ENCODE assay signal across 28 mouse cellular contexts in genomic region chr3:153845500-153845899, GRCm38 (mm10). TPM values are rescaled to one million over a fixed set of nuclear protein-coding genes. Genes with fewer than 3 reads are reported as not detected.
A peak's percentile ranks its signal among the peaks of the same experiment; 100 is the strongest.
DNase-seq lines count a peak whose midpoint lies in the region; ATAC-seq and TF ChIP-seq lines count a peak whose summit lies in the region.
"Had no signal": no experiment of that assay in that cellular context is flagged by ENCODE, and none has a peak within 500 bp of the region (broad histone marks: within the 10 kb centered on the region; RNA-seq: fewer than 3 reads in every experiment).

No protein-coding gene starts in this region.

- no peak for TF ChIP-seq EP300 in liver, postnatal 0 days (IDR thresholded peaks at IDR 0.05; ENCODE audit: low read depth)

- no peak overlapping the region for H3K4me2 ChIP-seq in liver, embryonic 13.5 days
- H3K4me2 ChIP-seq in liver, postnatal 0 days (ENCODE audit: low read depth, low read length), result no peak overlapping the region
- H3K4me2 ChIP-seq in forebrain, embryonic 15.5 days (replicated peaks), result no peak overlapping the region
- H3K4me2 ChIP-seq: embryonic facial prominence, embryonic 13.5 days; embryonic facial prominence, embryonic 15.5 days; forebrain, embryonic 12.5 days had no signal

- no peak for TF ChIP-seq CTCF in liver, postnatal 0 days (IDR thresholded peaks at IDR 0.05; ENCODE audit: low read depth)
- TF ChIP-seq CTCF in testis, adult 2 months (IDR thresholded peaks at IDR 0.05; ENCODE audit: control insufficient read depth, insufficient read depth, insufficient replicate concordance, low read depth, low read length), result no peak

- no peaks in the 10 kb centered on the region for H3K27me3 ChIP-seq in liver, embryonic 13.5 days
- no peaks in the 10 kb centered on the region for H3K27me3 ChIP-seq in liver, postnatal 0 days (ENCODE audit: insufficient read depth, low read length)
- no peaks in the 10 kb centered on the region for H3K27me3 ChIP-seq in testis, adult 2 months (ENCODE audit: control insufficient read depth, insufficient read depth, low read length)
- peaks cover 17% of the 10 kb centered on the region for H3K27me3 ChIP-seq in embryonic facial prominence, embryonic 10.5 days (replicated peaks; ENCODE audit: low read depth, poor library complexity, severe bottlenecking)
- H3K27me3 ChIP-seq in forebrain, embryonic 15.5 days, result no peaks in the 10 kb centered on the region
- H3K27me3 ChIP-seq: CH12.LX; embryonic facial prominence, embryonic 13.5 days; embryonic facial prominence, embryonic 15.5 days; Patski had no signal

- ATAC-seq in liver, embryonic 13.5 days (ENCODE audit: low read depth), result peak; percentile 29; the same call in 1 of the 2 replicates
- ATAC-seq in liver, postnatal 0 days, result no peak
- no peak for ATAC-seq in forebrain, embryonic 15.5 days (replicated peaks)
- ATAC-seq: activated CD4-positive, CD25-positive, alpha-beta regulatory T cell, adult 4 months; CD4-positive, CD25-positive, alpha-beta regulatory T cell, adult 4 months; forebrain, embryonic 14.5 days; forebrain, postnatal 0 days; Patski had no signal

- WGBS in liver, embryonic 13.5 days (ENCODE audit: insufficient replicate concordance), result 30% methylated on average over 2 of the region's 2 CpGs
- 49% methylated on average over 2 of the region's 2 CpGs for WGBS in liver, postnatal 0 days (ENCODE audit: insufficient replicate concordance)
- 88% methylated on average over 2 of the region's 2 CpGs for WGBS in embryonic facial prominence, embryonic 10.5 days
- WGBS in forebrain, embryonic 15.5 days, result 87% methylated on average over 2 of the region's 2 CpGs

- peaks cover 67% of the 10 kb centered on the region for H3K4me1 ChIP-seq in liver, embryonic 13.5 days (replicated peaks)
- H3K4me1 ChIP-seq in liver, postnatal 0 days (ENCODE audit: insufficient read depth), result peaks cover 8% of the 10 kb centered on the region
- no peaks in the 10 kb centered on the region; the same call in 1 of the 2 replicates for H3K4me1 ChIP-seq in testis, adult 2 months (ENCODE audit: control insufficient read depth, insufficient read depth, low read length)
- peaks cover 7% of the 10 kb centered on the region for H3K4me1 ChIP-seq in embryonic facial prominence, embryonic 10.5 days
- no peaks in the 10 kb centered on the region for H3K4me1 ChIP-seq in forebrain, embryonic 15.5 days

- H3K9me3 ChIP-seq in liver, embryonic 13.5 days (replicated peaks), result no peaks in the 10 kb centered on the region
- H3K9me3 ChIP-seq in liver, postnatal 0 days (ENCODE audit: low read length), result no peaks in the 10 kb centered on the region
- H3K9me3 ChIP-seq in embryonic facial prominence, embryonic 10.5 days, result no peaks in the 10 kb centered on the region
- no peaks in the 10 kb centered on the region for H3K9me3 ChIP-seq in forebrain, embryonic 15.5 days
- H3K9me3 ChIP-seq: embryonic facial prominence, embryonic 13.5 days; embryonic facial prominence, embryonic 15.5 days; forebrain, embryonic 10.5 days; forebrain, embryonic 12.5 days; G1E had no signal

- no peaks in the 10 kb centered on the region for H3K36me3 ChIP-seq in liver, embryonic 13.5 days
- H3K36me3 ChIP-seq in liver, postnatal 0 days (replicated peaks; ENCODE audit: insufficient read depth, low read length), result no peaks in the 10 kb centered on the region
- H3K36me3 ChIP-seq in testis, adult 2 months (ENCODE audit: control insufficient read depth, insufficient read depth, low read length), result no peaks in the 10 kb centered on the region
- no peaks in the 10 kb centered on the region for H3K36me3 ChIP-seq in embryonic facial prominence, embryonic 10.5 days (replicated peaks)
- H3K36me3 ChIP-seq in forebrain, embryonic 15.5 days, result no peaks in the 10 kb centered on the region
- H3K36me3 ChIP-seq: embryonic facial prominence, embryonic 13.5 days; embryonic facial prominence, embryonic 15.5 days; forebrain, embryonic 10.5 days; forebrain, embryonic 12.5 days; G1E had no signal

- H3K9ac ChIP-seq in liver, embryonic 13.5 days, result no peak overlapping the region
- no peak overlapping the region for H3K9ac ChIP-seq in liver, postnatal 0 days (replicated peaks)
- no peak overlapping the region for H3K9ac ChIP-seq in forebrain, embryonic 15.5 days (replicated peaks)
- H3K9ac ChIP-seq: embryonic facial prominence, embryonic 13.5 days; embryonic facial prominence, embryonic 15.5 days; forebrain, embryonic 12.5 days; forebrain, postnatal 0 days had no signal

- DNase-seq in liver, embryonic 13.5 days, result no peak
- DNase-seq in liver, postnatal 0 days, result no peak
- DNase-seq in testis, postnatal 10 days (ENCODE audit: low spot score), result no peak
- peak; percentile 85 for DNase-seq in MEL-GATA-1-ER (ENCODE audit: extremely low read depth, low read depth)
- no peak for DNase-seq in embryonic facial prominence, embryonic 10.5 days (ENCODE audit: low spot score)
- DNase-seq: adrenal gland, adult 8-10 months; adrenal gland, postnatal 14 days; adrenal gland, postnatal 36 days; cerebellum, adult 11-12 months; cerebellum, adult 2 months; cerebellum, adult 9-10 months; cerebellum, postnatal 10 days; cerebellum, postnatal 25 days; forebrain, postnatal 0 days had no signal

- peak overlapping the region; percentile 60 for H3K27ac ChIP-seq in liver, embryonic 13.5 days
- H3K27ac ChIP-seq in liver, postnatal 0 days (ENCODE audit: low read depth), result no peak overlapping the region
- no peak overlapping the region for H3K27ac ChIP-seq in testis, adult 2 months (ENCODE audit: control insufficient read depth, insufficient read depth, low read depth, low read length)
- H3K27ac ChIP-seq in embryonic facial prominence, embryonic 10.5 days (replicated peaks), result no peak overlapping the region
- H3K27ac ChIP-seq in forebrain, embryonic 15.5 days (replicated peaks), result no peak overlapping the region
- H3K27ac ChIP-seq: embryonic facial prominence, embryonic 13.5 days; embryonic facial prominence, embryonic 15.5 days; forebrain, embryonic 10.5 days; forebrain, embryonic 12.5 days had no signal

- no peak for TF ChIP-seq POLR2A in testis, adult 2 months (IDR thresholded peaks at IDR 0.05; ENCODE audit: control insufficient read depth, low read depth, low read length)

- no peak overlapping the region for H3K4me3 ChIP-seq in liver, embryonic 13.5 days (replicated peaks)
- no peak overlapping the region for H3K4me3 ChIP-seq in liver, postnatal 0 days (ENCODE audit: low read depth, low read length)
- peak overlapping the region; percentile 88 for H3K4me3 ChIP-seq in testis, adult 2 months (ENCODE audit: control insufficient read depth, low read depth, low read length)
- H3K4me3 ChIP-seq in embryonic facial prominence, embryonic 10.5 days, result no peak overlapping the region
- H3K4me3 ChIP-seq in forebrain, embryonic 15.5 days, result no peak overlapping the region
- H3K4me3 ChIP-seq: embryonic facial prominence, embryonic 13.5 days; embryonic facial prominence, embryonic 15.5 days; erythroblast, embryonic 14.5 days; forebrain, embryonic 10.5 days; forebrain, embryonic 12.5 days had no signal

RNA-seq across cellular contexts. Expression of gene Asb17, which starts 1.5 kb away (rescaled TPM):
- polyA plus RNA-seq in liver, embryonic 13.5 days (2015; fragmentation: Nextera tagmentation; extraction: Ambion mirVana), result 6.4 TPM in 2 replicates
- 0.40 and 0.66 TPM in 2 replicates for polyA plus RNA-seq in liver, postnatal 0 days (2015; fragmentation: Nextera tagmentation; extraction: Ambion mirVana)
- polyA plus RNA-seq in testis, adult 2 months (2012; rRNA removed), result 124 and 160 TPM in 2 replicates
- polyA plus RNA-seq in embryonic facial prominence, embryonic 10.5 days (2016; fragmentation: Nextera tagmentation; extraction: Ambion mirVana), result 0.19 and 0.34 TPM in 2 replicates
- polyA plus RNA-seq in forebrain, embryonic 15.5 days (2015; fragmentation: Nextera tagmentation; extraction: Ambion mirVana), result 0.10 TPM in 1 of 2 replicates, not detected in the other
- polyA plus RNA-seq: CD4-positive, CD25-positive, alpha-beta regulatory T cell, adult 4 months; cerebellum, adult 2 months; cortical plate, adult 2 months; erythroblast, embryonic 14.5 days; forebrain, embryonic 12.5 days; forebrain, embryonic 14.5 days; forebrain, postnatal 0 days had no signal

Comparison
In these comparisons a context has a peak if more than half of its experiments do, and no peak if none do; other contexts are left out.
1. RNA of gene Asb17, which starts 1.5 kb away (polyA plus RNA-seq): 124 to 160 TPM in testis, adult 2 months; 6.4 TPM in liver, embryonic 13.5 days, 0.40 to 0.66 TPM in liver, postnatal 0 days, 0.19 to 0.34 TPM in embryonic facial prominence, embryonic 10.5 days and 0.10 TPM in forebrain, embryonic 15.5 days; every median in the first group is over 10 times any median in the second.